Mouse (Mus musculus) mature B cell (primary cell): ENCODE data around the gene Tmx2.

ENCODE experiments used
- in situ Hi-C: fragments of 300-500 bp; cut with MboI; formaldehyde crosslinking; loops from 2 replicates; pipeline ENCODE4 v1.14.3; 2019

Gene Tmx2

GRCm38 (mm10) chr2:84638428-84639220 is 40.3 kb downstream of the Tmx2 start:
- in situ Hi-C loops = no loop called here

GRCm38 (mm10) chr2:84637452-84638165 is 41.3 kb downstream of the Tmx2 start:
- in situ Hi-C loops = no loop called here

- in situ Hi-C loops = no loop called here
Observed at GRCm38 (mm10) chr2:84636231-84636741, 42.7 kb downstream of the Tmx2 start.

GRCm38 (mm10) chr2:84635611-84636010 is 43.3 kb downstream of the Tmx2 start:
- in situ Hi-C loops = no loop called here

GRCm38 (mm10) chr2:84634934-84635482 is 43.9 kb downstream of the Tmx2 start:
- in situ Hi-C loops = no loop called here

- in situ Hi-C loops = no loop called here
Observed at GRCm38 (mm10) chr2:84634006-84634405, 44.9 kb downstream of the Tmx2 start.

GRCm38 (mm10) chr2:84632999-84633398 is 45.9 kb downstream of the Tmx2 start:
- in situ Hi-C loops = no loop called here

- in situ Hi-C loops = no loop called here
Observed at GRCm38 (mm10) chr2:84632001-84632400, 46.9 kb downstream of the Tmx2 start.

GRCm38 (mm10) chr2:84627036-84627435 is 51.9 kb downstream of the Tmx2 start:
- in situ Hi-C loops = no loop called here

- in situ Hi-C loops = no loop called here
Observed at GRCm38 (mm10) chr2:84626366-84626975, 52.5 kb downstream of the Tmx2 start.

GRCm38 (mm10) chr2:84624201-84624600 is 54.7 kb downstream of the Tmx2 start:
- in situ Hi-C loops = no loop called here

- in situ Hi-C loops = no loop called here
Observed at GRCm38 (mm10) chr2:84623428-84624119, 55.4 kb downstream of the Tmx2 start.

GRCm38 (mm10) chr2:84622668-84623067 is 56.3 kb downstream of the Tmx2 start:
- in situ Hi-C loops = no loop called here
